Mouse (Mus musculus): ENCODE results near the gene Zfp40. TPM values are rescaled to one million over a fixed set of nuclear protein-coding genes. Genes with fewer than 3 reads are reported as not detected.

Zfp40 gene
- total RNA-seq (2017): 17.0 and 17.5 TPM in 2 replicates

- peak; percentile 98 for ATAC-seq (replicated peaks; ENCODE audit: low read depth, poor library complexity, severe bottlenecking)
These were observed at the start of gene Zfp40 for GRCm38 (mm10) chr17:23192453-23193379. Zfp40 (minus strand) TSS chr17:23193252.

GRCm38 (mm10) chr17:23218320-23218719 is 25.3 kb upstream of the Zfp40 start:
- ATAC-seq (replicated peaks; ENCODE audit: low read depth, poor library complexity, severe bottlenecking): no peak

- ATAC-seq (replicated peaks; ENCODE audit: low read depth, poor library complexity, severe bottlenecking): peak; percentile 96
These were observed 6.8 kb upstream of the Zfp40 start for GRCm38 (mm10) chr17:23199856-23200255.

GRCm38 (mm10) chr17:23193441-23193840 is 389 bp upstream of the Zfp40 start:
- peak; percentile 85 for ATAC-seq (replicated peaks; ENCODE audit: low read depth, poor library complexity, severe bottlenecking)

- ATAC-seq (replicated peaks; ENCODE audit: low read depth, poor library complexity, severe bottlenecking): no peak
These were observed 5.4 kb downstream of the Zfp40 start for GRCm38 (mm10) chr17:23187680-23188079.

Other genes starting within 250 kb of the Zfp40 start
- gene Vmn2r-ps130, start 132.1 kb downstream of the Zfp40 start, total RNA-seq (2017): not detected in 2 replicates
- not detected in 2 replicates for gene Vmn2r114, start 119.3 kb upstream of the Zfp40 start, total RNA-seq (2017)
- gene Vmn2r115, start 150.5 kb upstream of the Zfp40 start, total RNA-seq (2017): not detected in 2 replicates
- not detected in 2 replicates for gene Vmn2r116, start 191.4 kb upstream of the Zfp40 start, total RNA-seq (2017)